Mouse (Mus musculus) CH12.LX (cell line): ENCODE data around the gene Tmco5.

Experiments
- CTCF ChIP-seq, 2 experiments: IDR thresholded peaks in 1 of 2; conservative IDR thresholded peaks in 1 of 2; 2 replicates each; pipeline ENCODE4 v1.5.1; 2011 to 2012; ENCODE audit warnings: low read depth in 2 of 2, low read length in 2 of 2, improper control_type of control experiment in 1 of 2, inconsistent platforms in 1 of 2, mild to moderate bottlenecking in 1 of 2, moderate library complexity in 1 of 2
- EP300 ChIP-seq: IDR thresholded peaks from 2 replicates; pipeline ENCODE4 v1.6.1; 2011; ENCODE audit warnings: low read length, improper control_type of control experiment
- HCFC1 ChIP-seq: IDR thresholded peaks from 2 replicates; pipeline ENCODE4 v1.6.1; 2012; ENCODE audit warnings: low read depth, mild to moderate bottlenecking, inconsistent platforms, low read length, improper control_type of control experiment
- MXI1 ChIP-seq: IDR thresholded peaks from 2 replicates; pipeline ENCODE4 v1.6.1; 2011; ENCODE audit warnings: mild to moderate bottlenecking, low read depth, low read length, improper control_type of control experiment
- SMC3 ChIP-seq: IDR thresholded peaks from 2 replicates; pipeline ENCODE4 v1.6.1; 2011; ENCODE audit warnings: low read depth, low read length, improper control_type of control experiment
- TCF12 ChIP-seq: IDR thresholded peaks from 2 replicates; pipeline ENCODE4 v1.6.1; 2014; ENCODE audit warnings: low read depth, mild to moderate bottlenecking, inconsistent platforms, low read length, improper control_type of control experiment
- ZC3H11A ChIP-seq: IDR thresholded peaks from 2 replicates; pipeline ENCODE4 v1.6.1; 2012; ENCODE audit warnings: low read depth, mild to moderate bottlenecking, inconsistent platforms, low read length, improper control_type of control experiment

DNA sequence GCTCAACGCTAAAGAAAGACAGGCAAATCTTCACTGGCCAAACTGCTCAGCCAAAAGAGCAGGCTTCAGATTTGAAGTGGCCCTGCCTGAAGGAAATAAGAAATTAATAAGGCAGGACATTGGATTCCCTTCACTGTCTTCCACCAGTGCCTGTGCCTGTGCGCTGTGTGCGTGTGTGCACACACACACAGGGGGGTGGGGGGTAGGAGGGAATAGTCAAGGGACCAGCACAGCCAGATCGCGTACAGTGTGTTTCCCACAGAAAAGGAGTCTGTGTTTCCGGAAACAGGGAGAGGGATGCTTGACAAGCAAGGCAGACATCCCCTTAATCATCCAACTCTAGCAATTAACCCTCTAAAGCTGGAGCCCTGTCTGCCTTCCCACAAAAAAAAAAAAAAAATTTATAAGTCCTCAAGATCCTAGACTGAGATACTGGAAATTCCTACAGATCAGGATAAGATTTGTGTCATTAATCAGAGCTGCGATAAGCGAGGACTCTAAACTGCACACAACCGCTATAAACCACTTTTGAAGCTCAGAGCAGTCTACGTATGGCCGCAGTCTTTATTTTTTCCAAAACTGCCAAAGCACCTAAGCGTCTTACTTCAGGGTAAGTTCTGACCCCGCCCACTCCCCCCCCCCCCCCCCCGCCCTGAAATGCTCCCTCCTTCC lies 15.0 kb downstream of the Tmco5 start:
- no peak for TF ChIP-seq HCFC1
- TF ChIP-seq MXI1 = no peak
- no peak for TF ChIP-seq EP300
- TF ChIP-seq CTCF (conservative IDR thresholded peaks at IDR 0.05 in 1 of 2, IDR thresholded peaks at IDR 0.05 in 1 of 2; ENCODE audit: low read depth in 2 of 2, low read length in 2 of 2) = no peak
- no peak for TF ChIP-seq SMC3
- TF ChIP-seq ZC3H11A = no peak
- no peak for TF ChIP-seq TCF12
